Mouse (Mus musculus) CH12.LX (cell line): ENCODE measurements around the gene Smarca2.

ENCODE experiments used
- CTCF ChIP-seq, 2 experiments: IDR thresholded peaks in 1 of 2; conservative IDR thresholded peaks in 1 of 2; 2 replicates each; pipeline ENCODE4 v1.5.1; 2011 to 2012; ENCODE audit warnings: low read depth in 2 of 2, low read length in 2 of 2, improper control_type of control experiment in 1 of 2, inconsistent platforms in 1 of 2, mild to moderate bottlenecking in 1 of 2, moderate library complexity in 1 of 2
- GABPA ChIP-seq: IDR thresholded peaks from 2 replicates; pipeline ENCODE4 v1.6.1; 2012; ENCODE audit warnings: low read depth, low read length, improper control_type of control experiment, inconsistent platforms; ENCODE audit not compliant: insufficient replicate concordance
- HCFC1 ChIP-seq: IDR thresholded peaks from 2 replicates; pipeline ENCODE4 v1.6.1; 2012; ENCODE audit warnings: low read depth, mild to moderate bottlenecking, inconsistent platforms, low read length, improper control_type of control experiment
- RAD21 ChIP-seq: IDR thresholded peaks from 2 replicates; pipeline ENCODE4 v1.6.1; 2011; ENCODE audit warnings: low read depth, mild to moderate bottlenecking, low read length, improper control_type of control experiment, moderate library complexity
- RCOR1 ChIP-seq: conservative IDR thresholded peaks from 2 replicates; pipeline ENCODE4 v1.6.1; 2012; ENCODE audit warnings: low read depth, mild to moderate bottlenecking, inconsistent platforms, low read length, improper control_type of control experiment
- ZNF384 ChIP-seq: IDR thresholded peaks from 2 replicates; pipeline ENCODE4 v1.6.1; 2012; ENCODE audit warnings: low read depth, low read length, improper control_type of control experiment, inconsistent platforms

DNA sequence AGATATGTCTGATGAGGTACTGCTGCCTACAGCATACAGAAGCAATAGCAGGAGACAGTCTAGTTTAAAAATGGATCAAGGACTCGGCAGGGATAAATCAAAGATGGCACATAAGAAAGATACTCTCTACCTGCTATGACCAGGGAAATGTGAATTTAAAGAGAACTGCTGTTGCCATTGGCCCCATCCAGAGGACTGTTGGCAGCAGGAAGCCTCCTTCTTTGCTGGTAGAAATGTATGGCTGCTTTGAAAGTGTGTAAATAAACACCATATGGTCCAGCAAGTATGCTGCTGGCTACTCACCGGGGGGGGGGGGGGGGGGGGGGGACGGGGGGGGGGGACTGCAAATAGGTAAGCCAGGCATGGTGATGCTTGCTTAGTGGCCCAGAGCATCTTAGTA lies 189.5 kb downstream of the Smarca2 start:
- TF ChIP-seq CTCF (conservative IDR thresholded peaks at IDR 0.05 in 1 of 2, IDR thresholded peaks at IDR 0.05 in 1 of 2; ENCODE audit: low read depth in 2 of 2, low read length in 2 of 2): no peak
- no peak for TF ChIP-seq HCFC1
- no peak for TF ChIP-seq RCOR1
- TF ChIP-seq RAD21: no peak
- no peak for TF ChIP-seq GABPA
- TF ChIP-seq ZNF384: no peak
